Mouse (Mus musculus) neural tube, embryonic 12.5 days (tissue): ENCODE measurements around the gene Rcan2. TPM values are rescaled to one million over a fixed set of nuclear protein-coding genes. Genes with fewer than 3 reads are reported as not detected.
A peak's percentile ranks its signal among the peaks of the same experiment; 100 is the strongest.

Experiments
- ATAC-seq: fragments of 200-750 bp; cut with Nextera tagmentation; 2 replicates; pipeline ENCODE4 v1.8.0; 2017; ENCODE audit warnings: low read depth, mild to moderate bottlenecking, moderate TSS enrichment, moderate library complexity; ENCODE audit not compliant: low FRiP score
- H3K27ac ChIP-seq: fragments of 300-500 bp; sonication (generic); 2 replicates; pipeline ENCODE4 v1.5.1; 2016
- H3K27me3 ChIP-seq: fragments of 300-500 bp; sonication (generic); replicated peaks from 2 replicates; pipeline ENCODE4 v1.6.1; 2016; ENCODE audit warnings: mild to moderate bottlenecking
- H3K36me3 ChIP-seq: fragments of 300-500 bp; sonication (generic); 2 replicates; pipeline ENCODE4 v1.6.1; 2016; ENCODE audit warnings: mild to moderate bottlenecking
- H3K4me1 ChIP-seq: fragments of 300-500 bp; sonication (generic); 2 replicates; pipeline ENCODE4 v1.6.1; 2016
- H3K4me2 ChIP-seq: fragments of 300-500 bp; sonication (generic); replicated peaks from 2 replicates; pipeline ENCODE4 v1.6.1; 2016; ENCODE audit warnings: mild to moderate bottlenecking
- H3K4me3 ChIP-seq: fragments of 300-500 bp; sonication (generic); 2 replicates; pipeline ENCODE4 v1.5.1; 2016
- H3K9ac ChIP-seq: fragments of 300-500 bp; sonication (generic); 2 replicates; pipeline ENCODE4 v1.6.1; 2016; ENCODE audit warnings: mild to moderate bottlenecking
- H3K9me3 ChIP-seq: fragments of 300-500 bp; sonication (generic); 2 replicates; pipeline ENCODE4 v1.6.1; 2016; ENCODE audit warnings: mild to moderate bottlenecking
- WGBS: fragments of 180-500 bp; shearing (Covaris S2); methylation state at CpG from one replicate; pipeline ENCODE4 v1.1.7; 2016; 5-methylcytosine and 5-hydroxymethylcytosine counted together
- polyA plus RNA-seq: library from polyadenylated mRNA; unstranded; fragments of >200 nt; fragmentation: Nextera tagmentation; extraction: Ambion mirVana; gene quantifications from 2 replicates; pipeline ENCODE4 v1.2.1, GENCODE M21; 2016

Rcan2 gene
- polyA plus RNA-seq, 1 experiment from 2014 or later: 48.8 TPM

DNA sequence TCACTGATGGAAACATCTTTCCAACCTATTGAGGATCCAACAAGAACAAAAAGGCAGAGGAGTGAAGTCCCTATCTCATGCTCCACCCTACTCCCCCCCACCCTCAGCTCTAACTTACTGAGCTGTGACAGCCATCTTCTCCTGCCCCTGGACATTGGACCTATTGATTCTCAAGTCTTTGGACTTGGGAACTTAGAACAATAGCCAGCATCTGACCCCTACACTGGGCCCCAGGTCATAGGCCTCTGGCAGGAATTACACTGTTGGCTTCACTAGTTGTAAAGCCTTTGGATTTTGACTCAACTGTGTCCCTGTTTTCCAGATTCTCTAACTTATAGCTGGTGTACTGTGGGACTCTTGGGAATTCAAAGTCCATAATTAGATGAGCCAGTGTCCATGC is 270.5 kb downstream of the Rcan2 start:
- no peaks in the 10 kb centered on the region for H3K36me3 ChIP-seq
- no peak overlapping the region for H3K9ac ChIP-seq
- H3K4me1 ChIP-seq: no peaks in the 10 kb centered on the region
- no peaks in the 10 kb centered on the region for H3K9me3 ChIP-seq
- no peak overlapping the region for H3K4me2 ChIP-seq
- H3K4me3 ChIP-seq: no peak overlapping the region
- no peaks in the 10 kb centered on the region for H3K27me3 ChIP-seq
- no peak overlapping the region for H3K27ac ChIP-seq
- no peak for ATAC-seq

DNA sequence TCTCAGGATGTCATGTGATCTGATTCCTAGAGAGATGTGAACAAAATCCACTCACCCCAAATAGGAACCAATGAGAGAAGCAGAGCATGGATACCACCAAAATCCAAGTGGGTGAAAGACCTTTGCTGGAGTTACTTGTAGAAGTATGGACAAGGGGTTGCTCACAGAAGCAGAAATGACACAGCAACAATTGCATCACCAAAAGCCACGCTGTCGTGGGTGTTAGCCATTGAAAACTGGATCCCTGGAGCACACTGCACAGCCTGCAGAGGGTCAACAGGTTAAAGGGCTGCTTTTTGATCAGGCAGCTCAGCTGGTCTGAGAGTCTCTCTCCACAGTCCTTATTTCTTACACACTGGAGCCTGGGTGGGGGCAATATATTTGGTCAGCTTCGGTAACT is 274.4 kb downstream of the Rcan2 start:
- no peak overlapping the region for H3K9ac ChIP-seq
- 84% methylated on average over 3 of the region's 3 CpGs for WGBS
- H3K4me1 ChIP-seq: no peaks in the 10 kb centered on the region
- H3K27me3 ChIP-seq: no peaks in the 10 kb centered on the region
- H3K36me3 ChIP-seq: no peaks in the 10 kb centered on the region
- no peak for ATAC-seq
- no peak overlapping the region for H3K4me3 ChIP-seq
- no peak overlapping the region for H3K27ac ChIP-seq
- no peak overlapping the region for H3K4me2 ChIP-seq
- no peaks in the 10 kb centered on the region for H3K9me3 ChIP-seq

DNA sequence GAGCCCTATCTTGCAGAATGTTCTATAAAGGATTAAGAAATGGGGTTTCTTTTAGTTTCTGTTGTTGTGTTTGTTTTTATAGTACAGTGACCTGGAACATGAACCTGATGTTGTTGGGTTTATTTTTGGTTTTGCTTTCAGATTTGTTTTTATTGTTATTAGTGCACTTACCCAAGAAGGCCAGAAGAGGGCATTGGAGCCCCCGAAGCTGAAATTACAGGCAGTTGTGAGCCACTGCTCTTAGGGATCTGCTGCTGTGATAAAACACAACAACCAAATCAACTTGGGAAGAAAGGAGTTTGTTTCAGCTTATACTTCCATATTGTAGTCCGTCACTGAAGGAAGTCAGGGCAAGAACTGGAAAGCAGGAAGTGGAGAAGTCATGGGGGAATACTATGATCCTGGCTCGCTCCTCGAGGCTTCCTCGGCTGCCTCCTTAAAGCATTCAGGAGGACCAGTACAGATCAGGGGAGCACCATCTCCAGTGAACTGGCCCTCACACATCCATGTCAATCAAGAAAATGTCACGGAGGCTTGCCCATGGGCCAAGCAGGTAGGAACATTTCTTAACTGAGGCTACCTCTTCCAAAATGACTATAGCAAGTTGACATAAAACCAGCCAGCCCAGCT is 275.0 kb downstream of the Rcan2 start:
- ATAC-seq: no peak

DNA sequence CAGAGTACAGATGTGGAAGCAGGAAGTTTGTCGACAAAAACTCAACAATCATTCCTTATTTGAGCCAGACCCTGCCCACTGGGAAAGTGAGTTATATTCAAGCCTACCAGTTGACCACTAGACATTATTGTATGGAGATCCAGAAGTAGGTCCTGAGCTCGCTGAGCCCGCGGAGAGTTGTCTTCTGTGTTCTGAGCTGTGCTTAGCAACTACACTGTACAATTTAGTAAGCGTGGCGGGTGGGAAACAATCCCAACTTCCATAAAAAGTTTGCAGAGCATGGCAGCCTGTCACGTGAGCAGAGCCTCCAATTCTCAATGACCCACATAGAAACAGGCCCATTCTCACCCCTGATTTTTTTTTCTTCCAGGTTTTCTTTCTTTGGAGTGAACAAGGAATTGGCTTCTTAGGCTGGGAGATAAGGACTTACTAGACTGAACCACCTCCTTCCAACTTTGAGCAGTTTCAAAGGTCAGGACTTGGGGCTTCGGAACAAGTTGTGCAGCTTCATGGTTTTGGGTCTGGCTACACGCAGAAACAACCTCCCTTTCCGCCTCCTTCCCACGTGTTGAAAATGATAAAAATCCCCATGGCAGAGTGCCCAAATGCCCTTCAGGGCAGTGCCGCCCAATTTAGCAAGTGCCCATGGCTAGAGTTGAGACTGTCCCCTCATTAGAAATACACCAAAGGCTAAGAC is 276.1 kb downstream of the Rcan2 start:
- H3K4me2 ChIP-seq: no peak overlapping the region
- no peaks in the 10 kb centered on the region for H3K4me1 ChIP-seq
- H3K27ac ChIP-seq: no peak overlapping the region
- no peaks in the 10 kb centered on the region for H3K27me3 ChIP-seq
- peaks cover 10% of the 10 kb centered on the region; the same call in 1 of the 2 replicates for H3K36me3 ChIP-seq
- no peak overlapping the region for H3K4me3 ChIP-seq
- WGBS: 84% methylated on average over 12 of the region's 12 CpGs
- H3K9me3 ChIP-seq: no peaks in the 10 kb centered on the region
- ATAC-seq: no peak
- H3K9ac ChIP-seq: no peak overlapping the region

More for the DNA sequence above, 275.0 kb downstream of the Rcan2 start:
- H3K4me2 ChIP-seq: no peak overlapping the region
- H3K9me3 ChIP-seq: no peaks in the 10 kb centered on the region
- peaks cover 4% of the 10 kb centered on the region; the same call in 1 of the 2 replicates for H3K36me3 ChIP-seq
- no peaks in the 10 kb centered on the region for H3K27me3 ChIP-seq
- H3K9ac ChIP-seq: no peak overlapping the region
- H3K4me1 ChIP-seq: no peaks in the 10 kb centered on the region
- WGBS: 57% methylated on average over 6 of the region's 6 CpGs
- no peak overlapping the region for H3K4me3 ChIP-seq
- H3K27ac ChIP-seq: no peak overlapping the region

DNA sequence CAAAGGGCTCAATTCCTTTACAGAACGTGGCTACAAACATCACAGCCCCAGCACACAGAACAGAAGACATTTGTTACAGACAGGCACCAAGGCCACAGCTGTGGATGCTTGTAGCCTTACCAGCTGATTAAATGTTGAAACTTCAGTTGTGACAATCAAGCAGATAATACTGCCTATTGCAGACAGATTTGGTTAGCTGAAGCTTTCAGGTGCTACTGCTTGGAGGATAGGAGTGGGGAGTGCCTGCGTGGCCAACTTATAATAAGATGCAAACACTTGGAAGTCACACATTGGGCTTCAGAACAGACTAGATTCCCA is 276.7 kb downstream of the Rcan2 start:
- peaks cover 10% of the 10 kb centered on the region; the same call in 1 of the 2 replicates for H3K36me3 ChIP-seq
- H3K27ac ChIP-seq: no peak overlapping the region
- H3K4me3 ChIP-seq: no peak overlapping the region
- no peaks in the 10 kb centered on the region for H3K9me3 ChIP-seq
- no peak overlapping the region for H3K4me2 ChIP-seq
- 73% methylated on average over 2 of the region's 2 CpGs for WGBS
- H3K4me1 ChIP-seq: no peaks in the 10 kb centered on the region
- ATAC-seq: no peak
- H3K9ac ChIP-seq: no peak overlapping the region
- H3K27me3 ChIP-seq: no peaks in the 10 kb centered on the region

DNA sequence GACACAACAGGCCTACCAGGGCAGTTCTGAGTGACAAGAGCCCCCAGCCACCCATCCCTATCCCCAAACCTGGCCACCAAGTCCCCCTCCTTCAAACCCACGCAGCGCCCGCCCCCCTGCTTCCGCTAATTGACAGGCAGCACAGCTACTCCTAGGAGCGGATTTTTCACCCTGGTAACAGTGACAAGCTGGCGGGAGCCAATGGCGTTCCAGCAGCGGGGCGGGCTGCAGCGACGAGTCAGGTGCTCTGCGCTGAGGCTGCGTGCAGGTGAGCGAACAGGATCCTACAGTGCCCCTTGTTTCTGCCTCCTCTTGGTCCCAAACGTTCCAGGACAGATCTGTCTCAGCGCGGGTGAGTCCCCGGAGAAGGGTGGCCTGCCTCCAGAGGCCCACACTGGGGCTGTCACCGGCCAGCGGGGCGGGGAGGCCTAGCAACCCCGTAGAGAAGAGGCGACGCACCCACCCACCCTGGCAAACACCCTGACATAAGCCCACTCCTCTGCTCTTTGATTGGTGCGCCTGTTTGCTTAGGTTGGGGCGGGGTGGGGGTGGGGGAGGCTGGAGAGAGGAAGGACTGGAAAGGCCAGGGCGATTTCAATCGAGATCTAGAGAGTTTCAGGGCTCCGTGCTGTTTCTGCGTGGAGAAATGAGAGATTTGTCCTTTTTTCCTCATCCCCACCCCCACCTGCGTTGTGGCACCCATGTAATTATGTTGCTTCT is 277.6 kb downstream of the Rcan2 start, which contains the start of gene Enpp5:
Gene Enpp5, plus strand, starts transcription at position 183 of the 720 bp plus-strand sequence.
- peak; percentile 97 for ATAC-seq
- Histone ChIP-seq H3K36me3 (peaks cover 10% of the 10 kb centered on the region; the same call in 1 of the 2 replicates), H3K27ac (peak within 1 kb of the TSS; percentile 29; the same call in 1 of the 2 replicates), H3K9ac (peak within 1 kb of the TSS; percentile 75), H3K4me1 (no peaks in the 10 kb centered on the region), H3K4me2 (peak within 1 kb of the TSS; percentile 86), H3K9me3 (no peaks in the 10 kb centered on the region), H3K4me3 (peak within 1 kb of the TSS; percentile 64), H3K27me3 (no peaks in the 10 kb centered on the region)
- 1% methylated on average over 31 of the region's 31 CpGs for WGBS

DNA sequence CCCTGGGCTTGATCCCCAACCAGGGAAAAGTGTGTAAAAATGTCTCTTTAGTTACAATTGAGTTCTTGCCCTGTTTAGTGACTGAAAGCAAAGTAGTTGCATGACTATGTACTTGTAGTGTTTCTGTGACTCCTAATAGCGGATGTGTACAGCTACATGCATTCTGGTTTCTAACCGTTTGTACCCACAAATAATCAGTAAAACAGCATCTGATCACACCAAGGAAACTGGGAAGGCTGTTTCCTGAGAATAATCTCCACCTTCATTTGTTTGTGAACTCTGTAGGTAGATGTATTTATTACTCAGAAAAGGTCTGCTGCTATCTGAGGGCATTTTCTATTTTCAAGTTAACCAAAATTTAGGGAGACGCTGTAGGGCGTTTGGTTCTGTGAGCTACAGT is 282.0 kb downstream of the Rcan2 start:
- Histone ChIP-seq H3K9ac (no peak overlapping the region), H3K9me3 (no peaks in the 10 kb centered on the region), H3K27me3 (no peaks in the 10 kb centered on the region), H3K4me2 (no peak overlapping the region), H3K4me3 (no peak overlapping the region), H3K36me3 (peaks cover 10% of the 10 kb centered on the region; the same call in 1 of the 2 replicates), H3K4me1 (no peaks in the 10 kb centered on the region), H3K27ac (no peak overlapping the region)
- ATAC-seq: no peak
- WGBS: 94% methylated on average over 4 of the region's 4 CpGs

DNA sequence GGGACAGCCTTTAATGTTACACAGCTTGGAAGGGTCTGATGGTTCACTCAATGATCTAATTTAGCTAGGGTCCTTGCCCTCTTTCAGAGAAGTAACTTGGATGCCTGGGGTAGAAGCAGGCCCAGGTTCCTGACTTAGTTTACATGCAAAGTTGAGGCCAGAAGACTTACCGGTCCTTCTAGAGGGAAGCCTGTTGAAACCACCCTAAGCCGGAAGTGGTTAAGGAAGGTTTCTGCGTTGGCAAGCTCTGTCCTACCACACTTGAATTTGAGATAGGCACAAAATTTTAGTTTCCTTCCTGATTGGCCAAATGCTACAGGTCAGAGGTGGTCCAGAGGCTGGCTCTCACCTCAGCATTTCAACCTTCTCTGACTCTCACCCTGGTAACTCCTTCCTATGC is 287.1 kb downstream of the Rcan2 start:
- H3K4me2 ChIP-seq: no peak overlapping the region
- no peak overlapping the region for H3K27ac ChIP-seq
- no peaks in the 10 kb centered on the region for H3K27me3 ChIP-seq
- no peaks in the 10 kb centered on the region for H3K36me3 ChIP-seq
- WGBS: 95% methylated on average over 3 of the region's 3 CpGs
- ATAC-seq: no peak
- H3K4me1 ChIP-seq: no peaks in the 10 kb centered on the region
- no peaks in the 10 kb centered on the region for H3K9me3 ChIP-seq
- no peak overlapping the region for H3K4me3 ChIP-seq
- no peak overlapping the region for H3K9ac ChIP-seq

Other genes starting within 250 kb of the Rcan2 start
- 16.3 and 18.8 TPM in 2 replicates for gene Pla2g7, start 233.3 kb upstream of the Rcan2 start, polyA plus RNA-seq
- gene Tdrd6, start 171.1 kb upstream of the Rcan2 start, polyA plus RNA-seq: 0.08 and 0.33 TPM in 2 replicates
- gene Slc25a27, start 134.1 kb upstream of the Rcan2 start, polyA plus RNA-seq: 88.3 and 99.6 TPM in 2 replicates
- 20.6 and 23.3 TPM in 2 replicates for gene Cyp39a1, start 133.9 kb upstream of the Rcan2 start, polyA plus RNA-seq